Mouse (Mus musculus): ENCODE results near the gene Slc9a9.

DNA sequence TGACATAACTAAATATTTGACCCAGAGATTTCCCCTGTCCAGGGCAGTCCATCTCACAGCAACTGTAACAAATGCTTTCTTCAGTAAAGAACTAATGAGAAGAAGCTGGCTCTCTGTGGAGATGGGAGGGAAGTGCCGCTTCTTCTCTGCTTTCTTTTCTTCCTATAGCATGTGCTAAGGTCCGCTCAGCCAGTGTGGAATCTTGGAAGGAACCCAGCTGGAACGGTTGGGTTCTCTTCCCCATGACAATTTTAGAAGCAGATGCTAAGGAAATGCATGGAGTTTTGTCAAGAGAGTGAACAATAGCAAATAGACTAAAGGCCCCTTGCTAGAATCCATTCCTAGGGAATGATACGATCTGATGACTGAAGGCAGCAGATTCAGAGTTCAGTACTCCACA, 496.5 kb downstream of the Slc9a9 start:
- TF ChIP-seq CTCF (IDR thresholded peaks at IDR 0.05; ENCODE audit: borderline replicate concordance, extremely low read depth, insufficient read depth, insufficient read length): no peak
- no peak for TF ChIP-seq POLR2A (IDR thresholded peaks at IDR 0.05; ENCODE audit: borderline replicate concordance, extremely low read depth, insufficient read depth, insufficient read length, poor library complexity, severe bottlenecking)
